Mouse (Mus musculus) heart, embryonic 14.5 days (tissue): Measurements from ENCODE around the gene Dnah17. TPM values are rescaled to one million over a fixed set of nuclear protein-coding genes. Genes with fewer than 3 reads are reported as not detected.
A peak's percentile ranks its signal among the peaks of the same experiment; 100 is the strongest.

Experiments used
- ATAC-seq: fragments of 200-750 bp; cut with Nextera tagmentation; 2 replicates; pipeline ENCODE4 v1.8.0; 2017; ENCODE audit warnings: low read depth, moderate TSS enrichment; ENCODE audit not compliant: insufficient number of reproducible peaks, insufficient read depth, low FRiP score
- H3K27ac ChIP-seq, 2 experiments: fragments of 200-500 bp in 1 of 2; fragments of 300-500 bp in 1 of 2; sonication (generic) in 1 of 2; replicated peaks in 1 of 2; 2 replicates each; pipeline ENCODE4 v1.5.1; 2012 to 2014; ENCODE audit warnings: low read depth in 2 of 2, low read length in 2 of 2, control low read depth in 1 of 2, mild to moderate bottlenecking in 1 of 2, mixed read lengths in 1 of 2; ENCODE audit not compliant: control insufficient read depth in 1 of 2, insufficient read depth in 1 of 2
- H3K27me3 ChIP-seq: fragments of 300-500 bp; sonication (generic); 2 replicates; pipeline ENCODE4 v1.6.1; 2014; ENCODE audit warnings: mild to moderate bottlenecking, low read length, control low read depth; ENCODE audit not compliant: control insufficient read depth, insufficient read depth
- H3K36me3 ChIP-seq: fragments of 300-500 bp; sonication (generic); 2 replicates; pipeline ENCODE4 v1.6.1; 2014; ENCODE audit warnings: mild to moderate bottlenecking, control low read depth, low read length, mixed read lengths; ENCODE audit not compliant: control insufficient read depth, insufficient read depth
- H3K4me1 ChIP-seq, 2 experiments: fragments of 200-500 bp in 1 of 2; fragments of 300-500 bp in 1 of 2; sonication (generic) in 1 of 2; 2 replicates each; pipeline ENCODE4 v1.6.1; 2012 to 2014; ENCODE audit warnings: low read length in 2 of 2, control low read depth in 1 of 2, mixed read lengths in 1 of 2; ENCODE audit not compliant: control insufficient read depth in 2 of 2, insufficient read depth in 2 of 2
- H3K4me2 ChIP-seq: fragments of 300-500 bp; sonication (generic); 2 replicates; pipeline ENCODE4 v1.6.1; 2014; ENCODE audit warnings: mild to moderate bottlenecking, low read length
- H3K4me3 ChIP-seq, 2 experiments: fragments of 200-500 bp in 1 of 2; fragments of 300-500 bp in 1 of 2; sonication (generic) in 1 of 2; 2 replicates each; pipeline ENCODE4 v1.5.1; 2012 to 2014; ENCODE audit warnings: low read length in 2 of 2, mild to moderate bottlenecking in 2 of 2, control low read depth in 1 of 2, low read depth in 1 of 2, moderate library complexity in 1 of 2; ENCODE audit not compliant: control insufficient read depth in 1 of 2, insufficient read depth in 1 of 2
- H3K9ac ChIP-seq: fragments of 300-500 bp; sonication (generic); 2 replicates; pipeline ENCODE4 v1.6.1; 2014; ENCODE audit warnings: mild to moderate bottlenecking, low read length
- H3K9me3 ChIP-seq: fragments of 300-500 bp; sonication (generic); 2 replicates; pipeline ENCODE4 v1.6.1; 2016; ENCODE audit warnings: low read length, control low read depth; ENCODE audit not compliant: control insufficient read depth
- WGBS: fragments of 180-500 bp; shearing (Covaris S2); extraction: QIAGEN DNeasy Blood & Tissue Kit; methylation state at CpG from one replicate; pipeline ENCODE4 v1.1.7; 2014; 5-methylcytosine and 5-hydroxymethylcytosine counted together
- polyA plus RNA-seq: library from polyadenylated mRNA; unstranded; fragments of >200 nt; fragmentation: Nextera tagmentation; extraction: Ambion mirVana; gene quantifications from 2 replicates; pipeline ENCODE4 v1.2.1, GENCODE M21; 2014

Gene Dnah17
- polyA plus RNA-seq, 1 experiment from 2014 or later, result 0.23 TPM

GRCm38 (mm10) chr11:118012595-118012994, 117.8 kb downstream of the Dnah17 start:
- Histone ChIP-seq H3K4me1 (peaks cover 25 to 35% of the 10 kb centered on the region in 2 experiments), H3K27me3 (no peaks in the 10 kb centered on the region), H3K4me3 (no peak overlapping the region), H3K36me3 (peaks cover 27% of the 10 kb centered on the region), H3K27ac (no peak overlapping the region), H3K9ac (no peak overlapping the region), H3K9me3 (no peaks in the 10 kb centered on the region), H3K4me2 (no peak overlapping the region)
- ATAC-seq, result no peak
- WGBS, result 78% methylated on average over 1 of the region's 1 CpGs

- H3K9me3 ChIP-seq, result no peaks in the 10 kb centered on the region
- no peak for ATAC-seq
- WGBS, result 47% methylated on average over 4 of the region's 4 CpGs
- H3K36me3 ChIP-seq, result peaks cover 37% of the 10 kb centered on the region
- no peak overlapping the region for H3K27ac ChIP-seq
- no peak overlapping the region for H3K4me2 ChIP-seq
- no peaks in the 10 kb centered on the region for H3K27me3 ChIP-seq
- peaks cover 28 to 31% of the 10 kb centered on the region in 2 experiments for H3K4me1 ChIP-seq
- H3K9ac ChIP-seq, result peak overlapping the region; percentile 31; the same call in 1 of the 2 replicates
- no peak overlapping the region for H3K4me3 ChIP-seq
Observed at GRCm38 (mm10) chr11:118009865-118010571, 120.4 kb downstream of the Dnah17 start.

GRCm38 (mm10) chr11:118008843-118009242, 121.6 kb downstream of the Dnah17 start:
- Histone ChIP-seq H3K9me3 (no peaks in the 10 kb centered on the region), H3K9ac (peak overlapping the region; percentile 38; the same call in 1 of the 2 replicates), H3K36me3 (peaks cover 42% of the 10 kb centered on the region), H3K4me1 (peaks cover 30 to 36% of the 10 kb centered on the region in 2 experiments), H3K4me3 (no peak overlapping the region), H3K27ac (peak overlapping the region; percentile 51 to 72), H3K4me2 (0 out of 2 replicates have a peak overlapping the region, but pooled peaks have one; percentile 4), H3K27me3 (no peaks in the 10 kb centered on the region)
- WGBS, result 68% methylated on average over 8 of the region's 8 CpGs
- ATAC-seq, result no peak

- WGBS, result 53% methylated on average over 5 of the region's 5 CpGs
- H3K27me3 ChIP-seq, result no peaks in the 10 kb centered on the region
- 0 out of 2 replicates have a peak overlapping the region, but pooled peaks have one; percentile 4 for H3K4me2 ChIP-seq
- H3K4me3 ChIP-seq, result no peak overlapping the region
- ATAC-seq, result 0 out of 2 replicates have a peak, but pooled peaks have one; percentile 1
- peaks cover 48% of the 10 kb centered on the region for H3K36me3 ChIP-seq
- no peaks in the 10 kb centered on the region for H3K9me3 ChIP-seq
- H3K4me1 ChIP-seq, result peaks cover 35 to 41% of the 10 kb centered on the region in 2 experiments
- H3K9ac ChIP-seq, result peak overlapping the region; percentile 38; the same call in 1 of the 2 replicates
- H3K27ac ChIP-seq, result peak overlapping the region; percentile 51 to 72
Observed at GRCm38 (mm10) chr11:118008144-118008805, 122.2 kb downstream of the Dnah17 start.

GRCm38 (mm10) chr11:118007460-118008143, 122.8 kb downstream of the Dnah17 start:
- H3K4me2 ChIP-seq, result no peak overlapping the region
- WGBS, result 58% methylated on average over 8 of the region's 8 CpGs
- H3K4me3 ChIP-seq, result no peak overlapping the region
- H3K9ac ChIP-seq, result peak overlapping the region; percentile 5; the same call in 1 of the 2 replicates
- H3K36me3 ChIP-seq, result peaks cover 53% of the 10 kb centered on the region
- no peaks in the 10 kb centered on the region for H3K27me3 ChIP-seq
- peak overlapping the region; percentile 51 to 72; a peak in 3 of 4 replicates for H3K27ac ChIP-seq
- peaks cover 37 to 41% of the 10 kb centered on the region in 2 experiments for H3K4me1 ChIP-seq
- no peaks in the 10 kb centered on the region for H3K9me3 ChIP-seq
- no peak for ATAC-seq

GRCm38 (mm10) chr11:118004217-118004616, 126.2 kb downstream of the Dnah17 start:
- no peak overlapping the region for H3K4me2 ChIP-seq
- 63% methylated on average over 5 of the region's 5 CpGs for WGBS
- peaks cover 73% of the 10 kb centered on the region for H3K36me3 ChIP-seq
- H3K27ac ChIP-seq, result peak overlapping the region; percentile 23 to 55; a peak in 3 of 4 replicates
- H3K4me1 ChIP-seq, result peaks cover 43 to 50% of the 10 kb centered on the region in 2 experiments
- H3K9ac ChIP-seq, result peak overlapping the region; percentile 38; the same call in 1 of the 2 replicates
- H3K27me3 ChIP-seq, result no peaks in the 10 kb centered on the region
- ATAC-seq, result no peak
- no peak overlapping the region for H3K4me3 ChIP-seq
- no peaks in the 10 kb centered on the region for H3K9me3 ChIP-seq

GRCm38 (mm10) chr11:118003718-118004117, 126.7 kb downstream of the Dnah17 start:
- H3K27ac ChIP-seq, result peak overlapping the region in 1 of 2 experiments; percentile 55; a peak in 2 of 4 replicates
- no peak overlapping the region for H3K4me3 ChIP-seq
- no peaks in the 10 kb centered on the region for H3K27me3 ChIP-seq
- 15% methylated on average over 5 of the region's 5 CpGs for WGBS
- H3K9ac ChIP-seq, result no peak overlapping the region
- H3K36me3 ChIP-seq, result peaks cover 73% of the 10 kb centered on the region
- no peak overlapping the region for H3K4me2 ChIP-seq
- ATAC-seq, result no peak
- H3K4me1 ChIP-seq, result peaks cover 38 to 50% of the 10 kb centered on the region in 2 experiments
- H3K9me3 ChIP-seq, result no peaks in the 10 kb centered on the region
